28 mouse cellular contexts compared by ENCODE assay signal in the genomic region with DNA sequence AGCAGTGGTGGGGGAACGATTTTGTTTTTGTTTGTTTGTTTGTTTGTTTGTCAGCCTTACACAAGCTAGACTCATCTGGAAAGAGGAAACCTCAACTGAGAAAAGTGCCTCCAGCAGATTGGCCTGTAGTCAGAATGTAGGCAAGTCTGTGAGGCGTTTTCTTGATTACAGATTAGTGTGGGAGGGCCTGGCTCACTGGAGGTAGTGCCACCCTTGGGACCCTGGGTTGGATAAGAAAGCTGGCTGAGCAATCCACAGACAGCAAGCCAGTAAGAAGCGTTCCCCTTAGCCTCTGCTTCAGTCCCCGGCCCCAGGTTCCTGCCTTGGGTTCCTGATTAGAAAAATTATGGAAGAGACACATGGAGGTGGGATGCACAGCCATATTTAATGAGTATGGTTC. TPM values are rescaled to one million over a fixed set of nuclear protein-coding genes. Genes with fewer than 3 reads are reported as not detected.
"Had no signal": no experiment of that assay in that cellular context is flagged by ENCODE, and none has a peak within 500 bp of the region (broad histone marks: within the 10 kb centered on the region; RNA-seq: fewer than 3 reads in every experiment).

No protein-coding gene starts in this region.

- H3K9me3 ChIP-seq: heart, embryonic 10.5 days; heart, embryonic 12.5 days; hindbrain, embryonic 10.5 days; hindbrain, embryonic 12.5 days; kidney, embryonic 15.5 days; limb, embryonic 13.5 days; limb, embryonic 15.5 days; liver, embryonic 15.5 days had no signal

- H3K9ac ChIP-seq: heart, embryonic 12.5 days; hindbrain, embryonic 12.5 days; hindbrain, embryonic 14.5 days; kidney, embryonic 15.5 days; limb, embryonic 13.5 days; limb, embryonic 15.5 days; liver, embryonic 15.5 days had no signal

- H3K36me3 ChIP-seq: heart, embryonic 10.5 days; heart, embryonic 12.5 days; hindbrain, embryonic 10.5 days; hindbrain, embryonic 12.5 days; kidney, embryonic 15.5 days; limb, embryonic 13.5 days; limb, embryonic 15.5 days; liver, embryonic 15.5 days had no signal

- H3K4me2 ChIP-seq: heart, embryonic 12.5 days; hindbrain, embryonic 12.5 days; hindbrain, embryonic 14.5 days; kidney, embryonic 15.5 days; limb, embryonic 13.5 days; limb, embryonic 15.5 days; liver, embryonic 15.5 days had no signal

- H3K27ac ChIP-seq: gastrocnemius, adult 2 months; heart, embryonic 10.5 days; hindbrain, embryonic 10.5 days; hindbrain, embryonic 12.5 days; hindbrain, embryonic 14.5 days; kidney, embryonic 15.5 days; kidney, postnatal 0 days; limb, embryonic 15.5 days; liver, embryonic 15.5 days had no signal

- H3K27me3 ChIP-seq: hindbrain, embryonic 12.5 days had no signal

- DNase-seq: gastrocnemius, adult 2 months; gastrocnemius, postnatal 10 days; gastrocnemius, postnatal 25 days; heart, adult 18-20 months; heart, postnatal 10 days; heart, postnatal 4 days; kidney, adult 11 months; kidney, adult 2 months; kidney, adult 9 months; kidney, postnatal 14 days; kidney, postnatal 36 days; layer of hippocampus, adult 9-11 months; layer of hippocampus, postnatal 36 days; left cerebral cortex, postnatal 4 days; lung, adult 18-20 months had no signal

- H3K4me1 ChIP-seq: heart, embryonic 12.5 days; hindbrain, embryonic 12.5 days had no signal

- H3K4me3 ChIP-seq: gastrocnemius, adult 2 months; heart, embryonic 10.5 days; heart, embryonic 12.5 days; hindbrain, embryonic 10.5 days; hindbrain, embryonic 12.5 days; kidney, embryonic 15.5 days; limb, embryonic 13.5 days; limb, embryonic 15.5 days; liver, embryonic 15.5 days had no signal

- ATAC-seq: hindbrain, postnatal 0 days; intestine, embryonic 16.5 days had no signal

RNA-seq across cellular contexts. Expression of a gene that starts 36.4 kb away (rescaled TPM):
- total RNA-seq: granulocyte monocyte progenitor cell, adult 5-6 weeks had no signal
